Mouse (Mus musculus) heart, embryonic 14.5 days (tissue): ENCODE measurements at regions not wholly inside any gene's neighbourhood (a gene's known extent, or its start where the extent isn't known, plus 50 kb on each side); places are given as distances from the start of the nearest gene placed in this dataset.

ENCODE experiments used
- ATAC-seq: fragments of 200-750 bp; cut with Nextera tagmentation; 2 replicates; pipeline ENCODE4 v1.8.0; 2017; ENCODE audit warnings: low read depth, moderate TSS enrichment; ENCODE audit not compliant: insufficient number of reproducible peaks, insufficient read depth, low FRiP score
- H3K27ac ChIP-seq, 2 experiments: fragments of 200-500 bp in 1 of 2; fragments of 300-500 bp in 1 of 2; sonication (generic) in 1 of 2; replicated peaks in 1 of 2; 2 replicates each; pipeline ENCODE4 v1.5.1; 2012 to 2014; ENCODE audit warnings: low read depth in 2 of 2, low read length in 2 of 2, control low read depth in 1 of 2, mild to moderate bottlenecking in 1 of 2, mixed read lengths in 1 of 2; ENCODE audit not compliant: control insufficient read depth in 1 of 2, insufficient read depth in 1 of 2
- H3K27me3 ChIP-seq: fragments of 300-500 bp; sonication (generic); 2 replicates; pipeline ENCODE4 v1.6.1; 2014; ENCODE audit warnings: mild to moderate bottlenecking, low read length, control low read depth; ENCODE audit not compliant: control insufficient read depth, insufficient read depth
- H3K36me3 ChIP-seq: fragments of 300-500 bp; sonication (generic); 2 replicates; pipeline ENCODE4 v1.6.1; 2014; ENCODE audit warnings: mild to moderate bottlenecking, control low read depth, low read length, mixed read lengths; ENCODE audit not compliant: control insufficient read depth, insufficient read depth
- H3K4me1 ChIP-seq, 2 experiments: fragments of 200-500 bp in 1 of 2; fragments of 300-500 bp in 1 of 2; sonication (generic) in 1 of 2; 2 replicates each; pipeline ENCODE4 v1.6.1; 2012 to 2014; ENCODE audit warnings: low read length in 2 of 2, control low read depth in 1 of 2, mixed read lengths in 1 of 2; ENCODE audit not compliant: control insufficient read depth in 2 of 2, insufficient read depth in 2 of 2
- H3K4me2 ChIP-seq: fragments of 300-500 bp; sonication (generic); 2 replicates; pipeline ENCODE4 v1.6.1; 2014; ENCODE audit warnings: mild to moderate bottlenecking, low read length
- H3K4me3 ChIP-seq, 2 experiments: fragments of 200-500 bp in 1 of 2; fragments of 300-500 bp in 1 of 2; sonication (generic) in 1 of 2; 2 replicates each; pipeline ENCODE4 v1.5.1; 2012 to 2014; ENCODE audit warnings: low read length in 2 of 2, mild to moderate bottlenecking in 2 of 2, control low read depth in 1 of 2, low read depth in 1 of 2, moderate library complexity in 1 of 2; ENCODE audit not compliant: control insufficient read depth in 1 of 2, insufficient read depth in 1 of 2
- H3K9ac ChIP-seq: fragments of 300-500 bp; sonication (generic); 2 replicates; pipeline ENCODE4 v1.6.1; 2014; ENCODE audit warnings: mild to moderate bottlenecking, low read length
- H3K9me3 ChIP-seq: fragments of 300-500 bp; sonication (generic); 2 replicates; pipeline ENCODE4 v1.6.1; 2016; ENCODE audit warnings: low read length, control low read depth; ENCODE audit not compliant: control insufficient read depth
- WGBS: fragments of 180-500 bp; shearing (Covaris S2); extraction: QIAGEN DNeasy Blood & Tissue Kit; methylation state at CpG from one replicate; pipeline ENCODE4 v1.1.7; 2014; 5-methylcytosine and 5-hydroxymethylcytosine counted together

DNA sequence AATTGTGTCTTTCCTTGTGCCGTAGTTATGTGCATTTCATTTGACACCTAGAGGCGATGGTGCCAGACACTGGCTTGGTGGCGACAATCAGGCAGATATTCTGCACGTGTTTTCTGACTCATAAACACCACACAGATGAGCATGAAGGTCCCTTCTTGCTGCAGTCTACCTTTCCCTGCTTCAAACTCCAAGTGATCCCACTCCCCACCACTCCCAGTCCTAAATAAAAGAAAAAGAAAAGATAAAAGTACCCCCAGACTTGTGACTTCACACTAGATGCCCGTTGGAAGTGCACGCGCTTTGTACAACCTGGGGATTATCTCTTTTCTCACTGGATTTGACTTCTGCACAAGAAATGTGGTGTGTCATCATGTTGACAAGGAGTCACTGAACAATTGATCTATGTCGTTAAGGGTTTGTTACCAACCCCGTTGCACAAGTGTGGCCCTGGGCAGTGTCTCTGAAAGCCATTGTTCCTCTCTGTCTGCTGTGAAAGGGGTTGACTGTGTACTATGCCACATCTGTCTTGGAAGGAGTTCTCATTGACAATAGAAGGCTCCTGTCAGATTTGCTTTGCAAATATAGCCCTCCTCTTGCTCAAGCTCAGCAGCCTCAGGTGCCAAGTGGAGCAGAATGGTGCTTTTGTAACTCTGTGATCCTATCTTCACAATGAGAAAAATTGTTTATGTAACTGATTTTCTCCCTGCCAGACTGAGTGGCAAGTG, 140.1 kb downstream of the Ppp4r2 start:
- H3K4me1 ChIP-seq: peaks cover 4 to 9% of the 10 kb centered on the region in 2 experiments; a peak in 3 of 4 replicates
- H3K36me3 ChIP-seq: no peaks in the 10 kb centered on the region
- no peak overlapping the region for H3K27ac ChIP-seq
- ATAC-seq: no peak
- H3K9me3 ChIP-seq: no peaks in the 10 kb centered on the region
- H3K4me3 ChIP-seq: no peak overlapping the region
- H3K4me2 ChIP-seq: no peak overlapping the region
- WGBS: 79% methylated on average over 9 of the region's 9 CpGs
- no peaks in the 10 kb centered on the region for H3K27me3 ChIP-seq
- H3K9ac ChIP-seq: no peak overlapping the region

DNA sequence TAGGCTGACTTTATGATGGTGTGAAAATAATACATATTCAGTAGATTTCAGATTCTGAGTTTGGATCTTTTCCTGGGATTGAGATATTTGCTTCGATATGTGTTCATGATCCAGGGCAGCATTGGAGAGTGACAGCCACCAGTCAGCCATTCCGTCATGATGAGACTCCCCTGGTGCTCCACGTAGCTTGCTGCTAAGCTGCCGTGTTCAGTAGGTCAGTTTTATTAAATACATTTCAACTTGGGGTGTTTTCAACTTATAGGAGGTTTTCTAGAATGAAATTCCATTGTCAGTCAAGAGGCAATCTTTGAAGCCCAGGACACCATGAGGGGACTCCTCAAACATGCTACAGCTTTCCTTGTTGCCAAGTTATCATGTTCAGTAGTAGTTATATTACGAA, 141.3 kb downstream of the Ppp4r2 start:
- Histone ChIP-seq H3K4me3 (no peak overlapping the region), H3K4me1 (peaks cover 4 to 9% of the 10 kb centered on the region in 2 experiments; a peak in 3 of 4 replicates), H3K36me3 (no peaks in the 10 kb centered on the region), H3K27ac (no peak overlapping the region), H3K27me3 (no peaks in the 10 kb centered on the region), H3K9me3 (no peaks in the 10 kb centered on the region), H3K4me2 (no peak overlapping the region), H3K9ac (no peak overlapping the region)
- WGBS: 91% methylated on average over 5 of the region's 5 CpGs
- no peak for ATAC-seq

DNA sequence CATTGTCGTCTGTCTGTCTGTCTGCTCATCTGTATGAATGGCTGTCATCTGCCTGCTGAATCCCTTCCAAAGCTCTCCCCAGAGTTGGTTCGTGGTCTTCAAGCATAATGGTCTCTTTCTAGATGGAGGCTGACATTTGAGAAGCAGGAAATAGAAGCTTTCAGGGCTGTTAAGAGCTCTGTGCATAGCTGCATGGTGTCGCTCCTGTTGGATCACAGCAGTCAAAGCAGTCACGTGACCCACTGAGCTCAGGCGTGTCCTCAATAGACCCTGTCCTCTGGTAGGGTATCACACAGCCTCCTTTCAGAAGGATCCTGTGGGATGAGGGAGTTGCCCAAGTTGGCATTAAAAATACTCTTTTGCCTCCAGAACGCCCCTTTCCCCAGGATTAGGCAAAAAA, 142.4 kb downstream of the Ppp4r2 start:
- ATAC-seq: no peak
- no peak overlapping the region for H3K27ac ChIP-seq
- H3K4me3 ChIP-seq: no peak overlapping the region
- no peaks in the 10 kb centered on the region for H3K27me3 ChIP-seq
- peaks cover 4 to 9% of the 10 kb centered on the region in 2 experiments; a peak in 3 of 4 replicates for H3K4me1 ChIP-seq
- no peak overlapping the region for H3K9ac ChIP-seq
- 45% methylated on average over 6 of the region's 6 CpGs for WGBS
- H3K36me3 ChIP-seq: no peaks in the 10 kb centered on the region
- H3K9me3 ChIP-seq: no peaks in the 10 kb centered on the region
- no peak overlapping the region for H3K4me2 ChIP-seq

DNA sequence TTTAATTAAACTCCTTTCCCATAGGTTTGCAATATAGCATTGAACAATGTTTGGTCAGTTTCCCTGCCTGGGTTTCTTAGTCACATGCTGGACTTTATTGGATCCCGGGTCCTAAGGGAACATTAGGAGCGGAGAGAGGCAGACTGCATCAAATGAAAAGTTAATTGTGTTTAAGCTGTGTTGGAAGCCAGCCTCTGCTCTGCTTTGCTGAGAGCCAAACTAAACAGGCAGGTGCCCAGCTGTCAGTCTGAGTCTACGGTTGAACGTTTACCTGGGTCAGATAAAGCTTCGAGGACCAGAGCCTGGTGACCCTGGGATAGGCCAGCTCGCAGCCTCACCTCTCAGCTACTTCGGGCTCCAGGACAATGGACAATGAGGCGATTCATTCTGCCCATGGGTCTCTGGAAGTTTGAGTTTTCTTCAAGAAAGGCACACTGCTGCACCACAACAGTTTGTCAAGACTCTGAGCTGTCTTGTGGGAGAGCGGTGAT, 143.8 kb downstream of the Ppp4r2 start:
- Histone ChIP-seq H3K4me3 (no peak overlapping the region), H3K27me3 (no peaks in the 10 kb centered on the region), H3K4me2 (no peak overlapping the region), H3K27ac (no peak overlapping the region), H3K9me3 (no peaks in the 10 kb centered on the region), H3K36me3 (no peaks in the 10 kb centered on the region), H3K9ac (no peak overlapping the region), H3K4me1 (peaks cover 2 to 4% of the 10 kb centered on the region in 2 experiments; a peak in 2 of 4 replicates)
- ATAC-seq: no peak
- WGBS: 70% methylated on average over 9 of the region's 9 CpGs

DNA sequence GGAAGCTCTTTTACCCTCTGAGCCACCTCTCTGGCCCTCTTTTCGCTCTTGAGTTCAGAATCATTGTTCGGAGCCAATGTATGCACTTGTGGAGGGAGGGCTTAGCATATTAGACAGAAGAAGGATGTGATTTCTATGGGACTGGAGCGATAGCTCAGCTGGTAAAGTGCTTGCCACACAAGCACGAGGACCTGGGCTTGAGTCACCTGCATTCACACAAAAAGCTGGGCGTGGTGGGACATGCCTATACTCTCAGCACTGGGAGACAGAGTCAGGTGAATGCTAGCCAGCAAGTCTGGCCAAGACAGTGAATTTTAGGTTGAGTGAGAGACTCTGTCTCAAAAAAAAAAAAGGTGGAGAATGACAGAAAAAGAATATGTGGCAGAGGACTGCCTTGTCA, 144.7 kb downstream of the Ppp4r2 start:
- 87% methylated on average over 5 of the region's 5 CpGs for WGBS
- H3K9ac ChIP-seq: no peak overlapping the region
- H3K27ac ChIP-seq: no peak overlapping the region

DNA sequence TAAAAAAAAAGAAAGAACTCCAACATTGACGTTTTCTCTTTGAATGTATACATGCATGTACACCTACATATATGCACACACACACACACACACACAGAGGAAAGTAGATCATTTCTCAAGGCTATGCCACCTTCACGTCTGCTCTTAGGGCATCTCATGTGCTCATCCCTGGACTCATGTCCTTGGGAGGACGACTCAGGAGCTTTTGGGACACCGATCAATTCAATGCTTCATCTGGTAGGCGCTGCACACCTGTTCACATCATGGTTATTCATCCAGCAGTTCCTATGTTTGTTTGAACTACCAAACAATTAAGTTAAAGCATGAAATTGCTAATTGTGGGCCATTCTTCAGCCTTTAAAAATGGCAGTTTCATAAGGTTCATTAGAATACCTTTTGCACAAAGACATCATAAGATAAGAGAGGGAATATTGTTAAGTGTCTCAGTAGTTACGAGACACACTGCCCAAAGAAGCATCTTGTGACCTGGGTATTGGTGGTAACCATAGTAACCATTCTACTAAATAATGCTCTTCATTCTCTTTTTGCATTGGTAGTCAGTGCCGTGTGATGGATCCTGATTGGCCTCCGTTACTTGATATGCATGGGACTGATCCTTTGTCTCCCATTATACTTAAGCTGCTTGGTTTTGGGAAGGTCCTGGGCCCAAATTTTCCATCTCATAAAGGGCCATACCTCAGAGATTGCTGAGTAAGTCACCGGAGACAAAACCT, 145.5 kb downstream of the Ppp4r2 start:
- Histone ChIP-seq H3K9me3 (no peaks in the 10 kb centered on the region), H3K27me3 (no peaks in the 10 kb centered on the region), H3K27ac (no peak overlapping the region), H3K9ac (no peak overlapping the region), H3K4me3 (no peak overlapping the region), H3K36me3 (no peaks in the 10 kb centered on the region), H3K4me2 (no peak overlapping the region), H3K4me1 (peaks cover 2 to 4% of the 10 kb centered on the region in 2 experiments; a peak in 2 of 4 replicates)
- 87% methylated on average over 9 of the region's 9 CpGs for WGBS
- no peak for ATAC-seq

More for the DNA sequence above, 144.7 kb downstream of the Ppp4r2 start:
- peaks cover 2 to 4% of the 10 kb centered on the region in 2 experiments; a peak in 2 of 4 replicates for H3K4me1 ChIP-seq
- no peaks in the 10 kb centered on the region for H3K36me3 ChIP-seq
- H3K27me3 ChIP-seq: no peaks in the 10 kb centered on the region
- no peak overlapping the region for H3K4me3 ChIP-seq
- no peak overlapping the region for H3K4me2 ChIP-seq
- no peaks in the 10 kb centered on the region for H3K9me3 ChIP-seq
- ATAC-seq: no peak

DNA sequence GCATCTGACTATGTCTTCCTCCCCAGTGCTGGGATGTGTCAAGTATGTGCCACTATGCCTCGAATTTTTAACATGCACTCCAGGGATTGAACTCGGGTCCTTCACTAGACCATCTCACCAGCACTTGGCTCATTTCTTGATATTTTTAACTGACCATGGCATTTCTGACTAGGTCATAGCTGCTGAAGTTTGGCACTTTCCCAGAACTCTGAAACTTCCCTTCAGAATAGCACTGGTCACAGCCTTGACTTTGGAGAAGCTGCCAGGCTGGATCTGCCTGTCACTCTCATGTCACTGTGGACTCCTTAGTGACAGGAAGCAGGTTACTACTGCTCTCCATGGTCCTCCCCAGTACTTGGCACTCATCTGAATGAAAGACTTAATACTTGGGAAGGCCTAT, 146.7 kb downstream of the Ppp4r2 start:
- no peaks in the 10 kb centered on the region for H3K27me3 ChIP-seq
- H3K27ac ChIP-seq: no peak overlapping the region
- WGBS: 68% methylated on average over 2 of the region's 2 CpGs
- no peaks in the 10 kb centered on the region for H3K36me3 ChIP-seq
- H3K4me1 ChIP-seq: peaks cover 4 to 5% of the 10 kb centered on the region in 2 experiments; a peak in 2 of 4 replicates
- H3K9ac ChIP-seq: no peak overlapping the region
- no peak overlapping the region for H3K4me2 ChIP-seq
- ATAC-seq: no peak
- H3K4me3 ChIP-seq: no peak overlapping the region
- H3K9me3 ChIP-seq: no peaks in the 10 kb centered on the region
